Mouse (Mus musculus): ENCODE results near the gene Atrnl1.

- no peak for TF ChIP-seq CTCF (IDR thresholded peaks at IDR 0.05; ENCODE audit: control insufficient read depth, insufficient read depth, low read length)
- TF ChIP-seq POLR2A (IDR thresholded peaks at IDR 0.05; ENCODE audit: borderline replicate concordance, control insufficient read depth, low read depth, low read length), result no peak
Measured at GRCm38 (mm10) chr19:57657426-57658087, 46.7 kb downstream of the Atrnl1 start.

Data from bone marrow, adult 2 months (tissue).